Mouse (Mus musculus): Measurements from ENCODE around the gene Rars.
A peak's percentile ranks its signal among the peaks of the same experiment; 100 is the strongest.
"Not testable (repeated sequence)": the region's sequence is repeated elsewhere in the genome, so short reads cannot be mapped to it uniquely, and the experiment has no call there.

The Rars gene

GRCm38 (mm10) chr11:35834022-35834760, at the start of gene Rars:
Gene Rars, minus strand, starts transcription at chr11:35834506.
- peak; percentile 80 to 90 for DNase-seq (ENCODE audit: low spot score in 2 of 2)

- DNase-seq (ENCODE audit: low spot score in 2 of 2), result no peak
Observed at GRCm38 (mm10) chr11:35882777-35883176, 48.5 kb upstream of the Rars start.

- DNase-seq (ENCODE audit: low spot score in 2 of 2), result no peak
Observed at GRCm38 (mm10) chr11:35878559-35878897, 44.2 kb upstream of the Rars start.

- DNase-seq (ENCODE audit: low spot score in 2 of 2), result no peak
Observed at GRCm38 (mm10) chr11:35877651-35878558, 43.6 kb upstream of the Rars start.

- no peak for DNase-seq (ENCODE audit: low spot score in 2 of 2)
Observed at GRCm38 (mm10) chr11:35873624-35874244, 39.4 kb upstream of the Rars start.

- no peak for DNase-seq (ENCODE audit: low spot score in 2 of 2)
Observed at GRCm38 (mm10) chr11:35870961-35871360, 36.7 kb upstream of the Rars start.

- no peak for DNase-seq (ENCODE audit: low spot score in 2 of 2)
Observed at GRCm38 (mm10) chr11:35866140-35866539, 31.8 kb upstream of the Rars start.

GRCm38 (mm10) chr11:35864981-35865604, 30.8 kb upstream of the Rars start:
- DNase-seq (ENCODE audit: low spot score in 2 of 2), result no peak

GRCm38 (mm10) chr11:35863653-35864052, 29.3 kb upstream of the Rars start:
- no peak for DNase-seq (ENCODE audit: low spot score in 2 of 2)

GRCm38 (mm10) chr11:35857395-35858067, 23.2 kb upstream of the Rars start:
- DNase-seq (ENCODE audit: low spot score in 2 of 2), result no peak

- DNase-seq (ENCODE audit: low spot score in 2 of 2), result no peak
Observed at GRCm38 (mm10) chr11:35856359-35857040, 22.2 kb upstream of the Rars start.

- DNase-seq (ENCODE audit: low spot score in 2 of 2), result no peak
Observed at GRCm38 (mm10) chr11:35855567-35855966, 21.3 kb upstream of the Rars start.

- DNase-seq (ENCODE audit: low spot score in 2 of 2), result no peak
Observed at GRCm38 (mm10) chr11:35854941-35855340, 20.6 kb upstream of the Rars start.

- DNase-seq (ENCODE audit: low spot score in 2 of 2), result no peak
Observed at GRCm38 (mm10) chr11:35853651-35854050, 19.3 kb upstream of the Rars start.

GRCm38 (mm10) chr11:35852731-35853130, 18.4 kb upstream of the Rars start:
- no peak for DNase-seq (ENCODE audit: low spot score in 2 of 2)

GRCm38 (mm10) chr11:35844299-35844698, 10.0 kb upstream of the Rars start:
- no peak for DNase-seq (ENCODE audit: low spot score in 2 of 2)

- not testable (repeated sequence) for DNase-seq (ENCODE audit: low spot score in 2 of 2)
Observed at GRCm38 (mm10) chr11:35842560-35842959, 8.3 kb upstream of the Rars start.

- no peak for DNase-seq (ENCODE audit: low spot score in 2 of 2)
Observed at GRCm38 (mm10) chr11:35841738-35842325, 7.5 kb upstream of the Rars start.

- not testable (repeated sequence) for DNase-seq (ENCODE audit: low spot score in 2 of 2)
Observed at GRCm38 (mm10) chr11:35840806-35841205, 6.5 kb upstream of the Rars start.

GRCm38 (mm10) chr11:35840282-35840681, 6.0 kb upstream of the Rars start:
- no peak for DNase-seq (ENCODE audit: low spot score in 2 of 2)
